Mouse (Mus musculus) heart, embryonic 14.5 days (tissue): Measurements from ENCODE around the gene 9030612E09Rik. TPM values are rescaled to one million over a fixed set of nuclear protein-coding genes. Genes with fewer than 3 reads are reported as not detected.

Experiments
- ATAC-seq: fragments of 200-750 bp; cut with Nextera tagmentation; 2 replicates; pipeline ENCODE4 v1.8.0; 2017; ENCODE audit warnings: low read depth, moderate TSS enrichment; ENCODE audit not compliant: insufficient number of reproducible peaks, insufficient read depth, low FRiP score
- H3K27ac ChIP-seq, 2 experiments: fragments of 200-500 bp in 1 of 2; fragments of 300-500 bp in 1 of 2; sonication (generic) in 1 of 2; replicated peaks in 1 of 2; 2 replicates each; pipeline ENCODE4 v1.5.1; 2012 to 2014; ENCODE audit warnings: low read depth in 2 of 2, low read length in 2 of 2, control low read depth in 1 of 2, mild to moderate bottlenecking in 1 of 2, mixed read lengths in 1 of 2; ENCODE audit not compliant: control insufficient read depth in 1 of 2, insufficient read depth in 1 of 2
- H3K27me3 ChIP-seq: fragments of 300-500 bp; sonication (generic); 2 replicates; pipeline ENCODE4 v1.6.1; 2014; ENCODE audit warnings: mild to moderate bottlenecking, low read length, control low read depth; ENCODE audit not compliant: control insufficient read depth, insufficient read depth
- H3K36me3 ChIP-seq: fragments of 300-500 bp; sonication (generic); 2 replicates; pipeline ENCODE4 v1.6.1; 2014; ENCODE audit warnings: mild to moderate bottlenecking, control low read depth, low read length, mixed read lengths; ENCODE audit not compliant: control insufficient read depth, insufficient read depth
- H3K4me1 ChIP-seq, 2 experiments: fragments of 200-500 bp in 1 of 2; fragments of 300-500 bp in 1 of 2; sonication (generic) in 1 of 2; 2 replicates each; pipeline ENCODE4 v1.6.1; 2012 to 2014; ENCODE audit warnings: low read length in 2 of 2, control low read depth in 1 of 2, mixed read lengths in 1 of 2; ENCODE audit not compliant: control insufficient read depth in 2 of 2, insufficient read depth in 2 of 2
- H3K4me2 ChIP-seq: fragments of 300-500 bp; sonication (generic); 2 replicates; pipeline ENCODE4 v1.6.1; 2014; ENCODE audit warnings: mild to moderate bottlenecking, low read length
- H3K4me3 ChIP-seq, 2 experiments: fragments of 200-500 bp in 1 of 2; fragments of 300-500 bp in 1 of 2; sonication (generic) in 1 of 2; 2 replicates each; pipeline ENCODE4 v1.5.1; 2012 to 2014; ENCODE audit warnings: low read length in 2 of 2, mild to moderate bottlenecking in 2 of 2, control low read depth in 1 of 2, low read depth in 1 of 2, moderate library complexity in 1 of 2; ENCODE audit not compliant: control insufficient read depth in 1 of 2, insufficient read depth in 1 of 2
- H3K9ac ChIP-seq: fragments of 300-500 bp; sonication (generic); 2 replicates; pipeline ENCODE4 v1.6.1; 2014; ENCODE audit warnings: mild to moderate bottlenecking, low read length
- H3K9me3 ChIP-seq: fragments of 300-500 bp; sonication (generic); 2 replicates; pipeline ENCODE4 v1.6.1; 2016; ENCODE audit warnings: low read length, control low read depth; ENCODE audit not compliant: control insufficient read depth
- WGBS: fragments of 180-500 bp; shearing (Covaris S2); extraction: QIAGEN DNeasy Blood & Tissue Kit; methylation state at CpG from one replicate; pipeline ENCODE4 v1.1.7; 2014; 5-methylcytosine and 5-hydroxymethylcytosine counted together
- polyA plus RNA-seq: library from polyadenylated mRNA; unstranded; fragments of >200 nt; fragmentation: Nextera tagmentation; extraction: Ambion mirVana; gene quantifications from 2 replicates; pipeline ENCODE4 v1.2.1, GENCODE M21; 2014

The 9030612E09Rik gene
- polyA plus RNA-seq, 1 experiment from 2014 or later = 0.55 TPM

DNA sequence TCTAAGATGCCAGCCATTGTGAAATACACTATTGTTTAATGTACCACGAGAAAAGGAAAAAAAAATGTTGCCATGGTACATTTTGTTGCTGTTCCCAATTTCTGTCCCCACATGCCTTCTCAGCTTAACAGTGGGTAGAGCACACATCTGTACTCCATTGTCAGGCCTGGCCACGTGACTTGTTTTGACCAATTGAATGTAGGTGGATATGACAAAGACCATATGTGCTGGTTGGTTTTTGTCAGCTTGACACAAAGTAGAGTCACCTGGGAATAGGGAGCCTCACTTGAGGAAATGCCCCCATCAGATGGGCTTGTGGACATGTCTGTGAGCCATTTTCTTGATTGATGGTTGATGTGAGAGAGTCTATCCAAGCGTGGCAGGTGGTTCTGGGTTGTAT is 29.4 kb downstream of the 9030612E09Rik start:
- no peak overlapping the region for H3K4me2 ChIP-seq
- peaks cover 4% of the 10 kb centered on the region; the same call in 1 of the 2 replicates for H3K9me3 ChIP-seq
- H3K27me3 ChIP-seq = no peaks in the 10 kb centered on the region
- no peaks in the 10 kb centered on the region for H3K4me1 ChIP-seq
- H3K27ac ChIP-seq = no peak overlapping the region
- H3K9ac ChIP-seq = no peak overlapping the region
- WGBS = 80% methylated on average over 3 of the region's 3 CpGs
- no peak for ATAC-seq
- no peak overlapping the region for H3K4me3 ChIP-seq
- H3K36me3 ChIP-seq = no peaks in the 10 kb centered on the region

DNA sequence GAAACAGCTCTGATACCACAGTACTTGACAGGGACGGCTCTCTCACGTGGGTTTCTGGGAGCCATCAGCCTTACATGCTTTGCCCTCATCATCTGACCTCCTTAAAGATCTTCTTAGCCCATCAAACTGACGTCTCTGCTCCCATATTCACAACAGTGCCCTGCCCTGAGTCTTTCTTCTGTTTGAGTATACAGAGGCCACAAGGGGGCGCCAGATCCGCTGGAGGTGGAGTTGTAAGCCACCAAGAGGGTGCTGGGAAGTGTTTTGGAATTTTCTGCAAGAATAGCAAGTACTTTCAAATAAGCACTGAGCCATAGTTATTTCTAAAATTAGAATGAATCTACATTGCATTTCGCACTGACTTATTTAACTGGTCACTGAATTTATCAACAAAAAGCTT is 37.4 kb downstream of the 9030612E09Rik start:
- no peak overlapping the region for H3K9ac ChIP-seq
- no peak overlapping the region for H3K27ac ChIP-seq
- H3K27me3 ChIP-seq = no peaks in the 10 kb centered on the region
- no peaks in the 10 kb centered on the region for H3K36me3 ChIP-seq
- ATAC-seq = no peak
- H3K4me3 ChIP-seq = no peak overlapping the region
- 31% methylated on average over 6 of the region's 6 CpGs for WGBS
- H3K9me3 ChIP-seq = peaks cover 9% of the 10 kb centered on the region; the same call in 1 of the 2 replicates
- no peak overlapping the region for H3K4me2 ChIP-seq
- no peaks in the 10 kb centered on the region for H3K4me1 ChIP-seq

DNA sequence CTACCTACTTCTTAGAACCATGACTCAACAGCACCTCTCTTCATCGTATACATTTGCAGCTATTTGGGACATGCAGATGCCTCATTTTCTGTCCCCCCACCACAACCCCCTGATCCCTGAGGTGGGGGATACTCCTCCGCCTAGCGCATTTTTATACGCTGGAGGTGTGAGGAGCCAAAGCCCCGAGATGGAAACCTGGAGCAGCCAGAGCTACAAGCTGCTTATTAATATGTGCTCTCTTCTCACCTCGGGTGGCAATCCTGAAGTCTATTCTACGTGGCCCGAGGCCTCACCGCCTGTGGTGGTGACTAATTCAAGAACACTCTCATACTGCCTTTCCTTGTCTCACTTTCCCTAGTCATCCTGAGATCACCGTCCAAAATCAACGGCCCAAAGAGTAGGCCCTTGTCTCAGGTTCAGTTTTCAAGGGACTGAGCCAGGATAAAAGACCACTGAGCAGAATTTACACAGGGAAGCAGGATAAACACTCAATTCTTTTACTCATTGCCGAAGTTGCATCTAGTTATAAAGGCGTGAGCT is 42.9 kb downstream of the 9030612E09Rik start:
- no peaks in the 10 kb centered on the region for H3K9me3 ChIP-seq
- H3K36me3 ChIP-seq = no peaks in the 10 kb centered on the region
- WGBS = 90% methylated on average over 13 of the region's 13 CpGs
- no peak for ATAC-seq
- no peak overlapping the region for H3K4me3 ChIP-seq
- H3K9ac ChIP-seq = no peak overlapping the region
- no peaks in the 10 kb centered on the region for H3K27me3 ChIP-seq
- no peak overlapping the region for H3K27ac ChIP-seq
- H3K4me1 ChIP-seq = peaks cover 0 to 5% of the 10 kb centered on the region in 2 experiments; a peak in 2 of 4 replicates
- no peak overlapping the region for H3K4me2 ChIP-seq

DNA sequence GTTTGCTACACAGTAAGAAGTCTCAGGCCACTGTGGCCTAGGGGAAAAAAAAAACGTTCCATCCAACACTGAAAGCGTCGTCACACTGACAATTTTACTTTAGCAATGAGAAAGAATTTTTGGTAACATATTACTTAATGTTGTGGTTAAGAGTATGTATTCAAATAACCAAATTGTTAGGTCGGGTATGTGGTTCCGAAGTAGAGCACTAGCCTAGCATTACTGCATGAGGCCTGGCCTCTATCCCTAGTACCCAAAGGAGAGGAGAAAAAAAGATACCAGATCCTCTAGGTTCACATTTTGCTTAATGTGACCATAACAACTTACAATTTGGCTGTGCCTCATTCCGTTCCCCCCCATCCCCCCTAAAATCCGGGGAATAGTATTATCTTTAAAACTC is 46.0 kb downstream of the 9030612E09Rik start:
- no peaks in the 10 kb centered on the region for H3K27me3 ChIP-seq
- peak overlapping the region; percentile 79 for H3K4me2 ChIP-seq
- no peaks in the 10 kb centered on the region for H3K9me3 ChIP-seq
- peak overlapping the region; percentile 95 for H3K9ac ChIP-seq
- ATAC-seq = no peak
- peak overlapping the region; percentile 80 to 99 for H3K4me3 ChIP-seq
- peaks cover 0 to 5% of the 10 kb centered on the region in 2 experiments; a peak in 2 of 4 replicates for H3K4me1 ChIP-seq
- peak overlapping the region; percentile 93 to 99 for H3K27ac ChIP-seq
- H3K36me3 ChIP-seq = no peaks in the 10 kb centered on the region
- WGBS = 15% methylated on average over 7 of the region's 7 CpGs

DNA sequence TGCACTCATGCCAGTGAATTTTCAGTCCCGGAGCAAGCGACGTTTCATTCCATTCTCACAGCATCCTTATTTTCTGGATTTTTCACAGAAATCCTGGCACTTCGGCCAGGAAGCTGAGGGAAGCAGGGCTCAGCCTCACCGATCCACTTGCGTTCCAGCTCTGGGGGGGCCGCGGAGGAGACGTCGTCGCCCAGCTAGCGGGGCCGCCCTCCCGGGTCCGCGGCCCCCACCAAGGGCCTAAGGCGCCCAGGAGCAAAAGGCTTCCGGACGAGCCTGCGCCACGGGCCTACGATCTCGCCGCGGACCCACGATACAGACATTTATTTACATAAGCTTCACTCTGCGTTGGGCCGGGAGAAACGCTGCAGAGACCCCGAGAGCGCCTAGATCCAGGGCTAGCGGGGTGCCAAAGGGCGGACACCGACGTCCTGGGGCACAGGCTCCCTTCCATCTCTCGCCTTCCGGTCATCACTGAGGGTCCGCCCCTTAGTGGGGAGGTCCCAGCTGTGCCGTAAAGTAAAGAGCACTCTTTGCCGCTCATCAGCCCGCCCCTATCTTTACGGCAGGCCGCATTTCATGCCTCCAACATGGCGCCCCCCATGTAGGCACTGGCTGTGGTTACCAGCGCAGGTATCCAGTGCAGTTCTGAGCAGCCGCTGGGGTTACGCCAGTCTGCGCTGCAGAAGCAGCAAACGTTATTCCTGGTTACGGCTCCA is 46.6 kb downstream of the 9030612E09Rik start, which contains the start of gene Pdss2:
Pdss2 (plus strand) TSS at position 577 of the 716 bp plus-strand sequence.
- peak; percentile 96 for ATAC-seq
- Histone ChIP-seq H3K4me3 (peak within 1 kb of the TSS; percentile 80 to 99), H3K4me1 (peaks cover 0 to 5% of the 10 kb centered on the region in 2 experiments; a peak in 2 of 4 replicates), H3K36me3 (no peaks in the 10 kb centered on the region), H3K4me2 (peak within 1 kb of the TSS; percentile 95), H3K9me3 (no peaks in the 10 kb centered on the region), H3K27me3 (no peaks in the 10 kb centered on the region), H3K9ac (peak within 1 kb of the TSS; percentile 95), H3K27ac (peak within 1 kb of the TSS; percentile 93 to 99)
- under 1% methylated on average over 48 of the region's 50 CpGs for WGBS

DNA sequence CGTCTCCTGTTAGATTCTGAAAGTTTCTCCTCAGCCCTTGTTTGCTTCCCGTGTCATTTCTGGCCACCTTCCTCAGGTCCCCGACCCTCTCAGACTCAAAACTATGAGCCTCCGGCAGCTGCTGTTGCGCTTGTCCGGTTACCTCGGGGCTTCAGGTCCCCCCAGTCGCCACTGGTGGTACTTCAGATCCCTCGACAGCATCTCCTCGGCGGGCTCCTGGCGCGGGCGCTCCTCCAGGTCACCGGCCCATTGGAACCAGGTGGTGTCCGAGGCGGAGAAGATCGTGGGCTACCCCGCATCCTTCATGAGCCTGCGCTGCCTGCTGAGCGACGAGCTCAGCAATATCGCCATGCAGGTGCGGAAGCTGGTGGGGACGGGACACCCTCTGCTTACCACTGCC is 47.2 kb downstream of the 9030612E09Rik start:
- WGBS = under 1% methylated on average over 25 of the region's 25 CpGs
- Histone ChIP-seq H3K27ac (peak overlapping the region; percentile 86 to 93), H3K4me2 (peak overlapping the region; percentile 95), H3K27me3 (no peaks in the 10 kb centered on the region), H3K36me3 (no peaks in the 10 kb centered on the region), H3K4me1 (peaks cover 0 to 5% of the 10 kb centered on the region in 2 experiments; a peak in 2 of 4 replicates), H3K4me3 (peak overlapping the region; percentile 80 to 99), H3K9ac (peak overlapping the region; percentile 95), H3K9me3 (no peaks in the 10 kb centered on the region)
- ATAC-seq = peak; percentile 5; the same call in 1 of the 2 replicates

DNA sequence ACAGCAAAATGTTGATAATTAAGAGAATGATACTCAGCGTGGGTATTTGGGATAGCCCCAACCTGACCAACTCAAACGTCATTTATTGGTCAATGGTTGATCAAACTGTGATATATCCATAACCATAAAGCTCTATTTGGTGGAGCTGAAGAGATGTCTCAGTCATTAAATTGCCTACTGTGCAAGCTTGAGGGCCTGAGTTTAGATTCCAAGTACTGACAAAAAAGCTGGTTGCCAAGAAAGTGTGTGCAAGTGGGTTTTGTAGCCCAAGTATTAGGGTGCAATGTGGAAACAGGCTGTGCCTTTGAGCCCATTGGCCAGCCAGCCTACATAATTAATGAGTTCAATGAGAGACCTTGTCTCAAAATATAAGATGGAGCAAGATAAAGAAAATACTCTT is 48.9 kb downstream of the 9030612E09Rik start:
- no peaks in the 10 kb centered on the region for H3K27me3 ChIP-seq
- no peaks in the 10 kb centered on the region for H3K36me3 ChIP-seq
- H3K4me2 ChIP-seq = no peak overlapping the region
- H3K4me1 ChIP-seq = peaks cover 0 to 5% of the 10 kb centered on the region in 2 experiments; a peak in 2 of 4 replicates
- H3K9ac ChIP-seq = no peak overlapping the region
- no peak overlapping the region for H3K27ac ChIP-seq
- WGBS = 87% methylated on average over 2 of the region's 2 CpGs
- no peaks in the 10 kb centered on the region for H3K9me3 ChIP-seq
- ATAC-seq = no peak
- no peak overlapping the region for H3K4me3 ChIP-seq
